Mouse (Mus musculus) adrenal gland, adult 2 months (tissue): ENCODE measurements around the gene Fkbp2. TPM values are rescaled to one million over a fixed set of nuclear protein-coding genes. Genes with fewer than 3 reads are reported as not detected.

ENCODE experiments used
- DNase-seq: peaks from one replicate; pipeline ENCODE4 v3.0.0; 2021
- polyA plus RNA-seq: library from polyadenylated mRNA; depleted of rRNA; stranded (reverse); fragments of >200 nt; gene quantifications from 2 replicates; pipeline ENCODE4 v1.2.3, GENCODE M21; 2012
- total RNA-seq, 2 experiments: library from RNA; stranded (reverse); gene quantifications; 2 replicates each; pipeline ENCODE4 v1.2.3; 2021

Fkbp2 gene
- total and polyA plus RNA-seq, 3 experiments, result 31.3 to 119 (median 110) TPM

GRCm38 (mm10) chr19:6991166-6991565, 10.9 kb upstream of the Fkbp2 start:
- peak; percentile 4 for DNase-seq

DNA sequence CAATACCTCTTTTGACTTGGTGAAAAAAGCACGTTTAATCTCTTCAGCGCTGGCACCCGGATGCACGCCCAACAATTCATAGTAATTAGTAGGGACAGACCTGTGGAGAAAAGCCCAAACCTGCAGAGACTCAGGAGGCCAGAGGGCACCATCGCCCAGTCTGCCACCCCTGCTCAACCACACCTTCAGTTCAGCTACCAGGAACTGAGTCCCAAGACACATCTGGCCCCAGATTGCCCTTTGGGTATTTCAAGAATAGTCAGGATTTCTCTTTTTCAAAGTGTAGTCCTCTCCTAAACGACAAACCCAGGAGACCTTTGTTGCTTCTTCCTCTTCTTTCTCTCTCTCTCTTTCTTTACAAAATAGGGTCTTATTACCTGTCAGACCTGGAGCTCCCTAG, 10.4 kb upstream of the Fkbp2 start:
- DNase-seq, result no peak

DNA sequence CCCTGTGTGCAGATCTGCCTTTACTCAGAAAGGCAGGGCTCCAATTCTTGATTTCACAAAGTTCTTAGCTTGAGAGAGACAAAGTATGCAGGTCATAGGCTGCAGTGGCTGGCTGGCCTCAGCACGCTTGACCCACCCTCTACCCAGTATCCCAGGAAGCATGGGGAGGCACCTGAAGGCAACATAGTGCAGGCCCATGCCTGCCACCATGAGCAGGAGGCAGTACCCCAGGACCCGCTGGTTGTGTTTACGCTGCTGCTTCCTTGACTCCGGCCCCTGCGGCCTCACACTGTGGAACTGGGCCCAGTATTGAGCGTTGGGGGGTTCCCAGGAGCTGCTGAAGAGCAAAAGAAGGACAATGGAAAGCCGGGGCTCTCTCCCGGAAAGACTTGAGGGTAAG, 8.9 kb upstream of the Fkbp2 start:
- peak; percentile 9 for DNase-seq

GRCm38 (mm10) chr19:6987904-6988285, 7.6 kb upstream of the Fkbp2 start:
- no peak for DNase-seq

- DNase-seq, result peak; percentile 90
Measured at GRCm38 (mm10) chr19:6987061-6987903, 7.0 kb upstream of the Fkbp2 start, which contains the start of gene Vegfb. Gene Vegfb (minus strand): TSS chr19:6987651.

- no peak for DNase-seq
Measured at GRCm38 (mm10) chr19:6985951-6986708, 5.8 kb upstream of the Fkbp2 start.

GRCm38 (mm10) chr19:6985300-6985699, 5.0 kb upstream of the Fkbp2 start:
- DNase-seq, result no peak

DNA sequence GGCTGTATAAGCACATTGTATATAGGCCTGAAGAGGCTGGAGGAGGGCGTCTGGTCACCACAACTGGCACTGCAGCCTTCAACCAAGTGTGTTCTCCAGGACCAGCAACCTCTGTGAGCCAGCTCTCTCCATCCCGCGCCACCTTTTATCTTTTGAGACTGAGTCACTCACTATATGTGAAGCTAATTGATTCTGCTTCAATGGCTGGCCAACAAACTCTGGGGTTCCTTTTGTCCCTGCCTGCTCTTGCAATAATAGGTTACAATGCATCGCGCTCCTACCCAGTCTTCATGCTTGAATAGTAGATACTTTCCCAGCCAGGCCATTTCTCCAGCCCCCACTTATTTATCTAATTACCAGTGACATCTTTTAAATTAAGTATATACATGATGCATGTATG, 3.3 kb upstream of the Fkbp2 start:
- no peak for DNase-seq

DNA sequence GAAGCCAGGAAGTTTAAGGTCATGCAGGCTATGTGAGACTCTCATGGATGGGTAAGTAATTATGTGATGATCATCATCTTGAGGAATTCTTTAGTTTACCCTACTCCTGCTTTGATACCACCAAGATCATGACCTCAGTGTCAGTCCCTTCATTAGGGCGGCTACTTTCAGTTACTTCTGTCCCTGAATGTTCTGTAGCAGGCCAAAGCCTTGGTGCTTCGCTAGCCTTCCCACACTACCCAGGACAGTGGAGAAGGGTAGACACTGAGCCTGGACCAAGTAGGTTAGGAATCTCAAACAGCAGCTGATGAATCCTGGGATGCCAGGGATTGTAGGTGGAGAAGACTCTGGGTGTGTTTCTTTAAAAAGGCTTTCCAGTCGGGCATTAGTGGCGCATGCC, 1.2 kb upstream of the Fkbp2 start:
- DNase-seq, result no peak

DNA sequence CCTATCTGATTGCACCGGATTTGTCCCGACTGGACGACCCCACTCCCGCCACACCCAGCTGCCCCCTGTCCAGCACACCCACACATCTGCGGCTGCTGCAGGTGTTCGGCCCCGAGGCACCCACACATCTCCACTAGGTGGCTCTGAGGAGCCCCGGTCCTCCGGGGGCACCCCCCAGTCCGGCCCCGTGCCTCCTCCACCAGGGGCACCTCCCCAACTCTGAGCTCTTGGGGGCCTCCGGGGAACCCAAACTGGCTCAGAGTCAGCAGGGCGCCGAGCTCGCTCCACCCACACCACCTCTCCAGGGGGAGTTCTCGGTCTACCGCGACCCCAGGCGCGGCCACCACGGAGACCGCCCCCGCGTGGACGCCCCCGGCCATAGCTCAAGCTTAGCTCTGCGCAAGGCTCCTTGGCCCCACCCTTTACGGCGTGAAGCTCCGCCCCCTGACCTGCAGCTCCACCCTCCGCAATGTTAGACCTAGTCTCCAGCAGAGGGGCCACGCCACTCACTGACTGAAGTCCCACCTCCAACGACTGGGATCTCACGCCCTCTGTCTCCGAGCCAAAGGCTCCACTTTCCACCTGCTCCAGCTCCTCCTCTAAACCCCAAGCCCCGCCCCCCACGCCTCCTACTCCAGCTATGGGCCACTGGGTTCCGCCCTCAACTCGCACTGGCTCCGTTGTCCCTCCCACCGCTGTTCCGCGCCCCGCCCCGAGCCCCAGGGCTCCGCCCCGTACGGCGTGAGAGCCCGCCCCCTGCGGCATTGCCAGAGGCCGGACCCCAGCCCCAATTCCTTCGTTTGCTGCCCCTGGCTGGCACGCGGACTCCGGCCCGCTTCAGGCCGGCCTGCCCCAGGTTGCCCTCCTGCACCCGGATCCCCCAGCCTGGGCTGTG, 568 bp downstream of the Fkbp2 start:
- DNase-seq, result peak; percentile 100

DNA sequence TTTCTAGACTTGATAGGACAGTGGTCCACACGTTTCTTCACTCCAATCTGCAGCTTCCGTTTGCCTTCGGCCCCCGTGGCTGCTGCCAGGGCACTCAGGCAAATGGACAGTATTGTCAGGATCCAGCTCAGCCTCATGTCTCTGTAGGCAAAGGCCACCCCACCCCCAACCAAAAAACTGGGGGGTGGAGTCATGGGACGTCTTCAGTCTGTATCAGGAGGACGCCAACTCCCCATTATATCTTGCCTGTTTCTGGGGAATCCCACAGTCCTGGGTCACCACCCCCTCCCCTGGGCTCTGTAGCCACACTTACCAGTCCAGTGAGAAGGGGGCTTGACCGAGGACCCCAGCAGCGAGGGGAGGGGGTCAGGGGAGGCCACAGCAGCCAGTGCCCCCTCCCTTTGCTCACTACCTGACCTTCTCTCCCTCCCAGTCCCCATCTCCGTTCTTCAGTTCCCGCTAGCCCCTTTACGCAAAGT, 1.3 kb downstream of the Fkbp2 start:
- peak; percentile 71 for DNase-seq

DNA sequence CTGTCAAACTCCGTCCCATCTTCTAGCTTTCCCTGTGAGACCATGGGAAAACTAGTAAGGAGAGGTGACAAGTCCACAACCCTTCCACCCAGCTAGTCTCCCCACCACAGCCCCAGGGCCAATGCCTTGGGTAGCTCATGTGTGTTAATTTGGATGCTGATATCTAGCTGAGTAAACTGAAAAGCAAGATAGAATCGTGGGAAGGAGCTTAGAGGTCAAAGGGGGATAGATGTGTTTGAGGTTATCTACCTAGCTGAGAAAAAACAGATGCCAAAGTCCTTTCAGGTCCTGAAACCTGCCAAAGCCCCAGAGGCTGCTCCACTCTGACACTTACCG, 1.7 kb downstream of the Fkbp2 start:
- no peak for DNase-seq

- no peak for DNase-seq
Measured at GRCm38 (mm10) chr19:6977759-6978638, 2.3 kb downstream of the Fkbp2 start.

DNA sequence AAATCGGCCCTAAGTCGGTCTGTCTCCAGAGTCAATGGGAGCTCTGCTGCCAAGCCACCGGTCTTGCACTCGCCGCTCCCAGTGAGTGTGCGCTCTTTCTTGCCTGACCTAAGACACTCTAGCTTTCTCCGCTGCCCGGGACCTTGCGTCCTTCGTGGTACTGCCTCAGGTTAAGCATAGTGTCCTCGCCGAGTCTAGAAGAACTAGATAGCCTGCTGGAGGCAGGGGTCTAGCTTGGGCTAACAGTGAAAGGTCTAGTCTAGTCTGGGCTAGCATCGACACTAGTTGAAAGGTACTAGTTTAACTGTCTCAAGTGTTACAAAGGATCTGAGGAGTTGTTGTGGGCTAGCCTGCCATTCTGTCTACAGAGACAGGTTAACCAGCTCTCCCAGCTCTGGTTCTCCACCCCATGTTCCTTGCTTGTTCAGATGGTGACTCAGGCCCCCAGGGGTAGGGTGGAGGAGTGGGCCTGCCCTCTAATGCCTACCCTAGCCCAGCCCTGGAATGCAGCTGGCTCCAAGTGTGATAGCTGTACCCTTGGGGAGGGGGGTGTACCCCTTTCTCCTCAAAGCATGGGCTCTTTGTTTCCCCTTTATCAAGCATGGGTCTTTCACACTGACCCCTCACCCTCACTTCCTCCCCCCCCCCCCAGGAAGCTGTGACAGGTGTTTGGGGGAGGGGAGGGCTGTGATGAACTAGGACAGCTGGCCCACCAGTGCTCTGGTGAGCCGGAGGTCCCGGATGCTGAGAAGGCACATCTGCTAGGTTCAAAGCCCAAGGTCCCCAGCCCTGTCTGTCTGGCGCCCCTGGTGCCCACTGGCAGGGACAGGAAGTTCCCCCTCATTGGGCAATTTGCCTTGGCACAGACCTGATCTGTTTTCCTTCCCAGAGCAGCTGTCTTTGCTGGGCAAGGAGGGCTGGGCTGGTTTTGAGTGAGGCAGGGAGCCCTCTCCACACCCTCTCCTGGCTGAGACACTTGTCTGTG, 4.5 kb downstream of the Fkbp2 start, which contains the start of gene Plcb3:
Plcb3 (minus strand) TSS at position 934 of the 985 bp plus-strand sequence.
- DNase-seq, result peak; percentile 76

- peak; percentile 90 for DNase-seq
Measured at GRCm38 (mm10) chr19:6974211-6975205, 5.8 kb downstream of the Fkbp2 start, which contains the start of gene Ppp1r14b. Gene Ppp1r14b (plus strand): TSS chr19:6974968.

- no peak for DNase-seq
Measured at GRCm38 (mm10) chr19:6973581-6974190, 6.6 kb downstream of the Fkbp2 start.

GRCm38 (mm10) chr19:6972247-6972917, 7.9 kb downstream of the Fkbp2 start:
- no peak for DNase-seq
